Mouse (Mus musculus): ENCODE data around the gene Hp. TPM values are rescaled to one million over a fixed set of nuclear protein-coding genes. Genes with fewer than 3 reads are reported as not detected.

The Hp gene
- polyA plus RNA-seq (2014; fragmentation: Nextera tagmentation; extraction: Ambion mirVana) = 0.54 and 0.74 TPM in 2 replicates

GRCm38 (mm10) chr8:109578900-109579301, at the start of gene Hp:
Gene Hp, minus strand, starts transcription at chr8:109579172.
- H3K4me2 ChIP-seq = no peak within 1 kb of the TSS
- no peak within 1 kb of the TSS for H3K4me3 ChIP-seq (ENCODE audit: low read depth, low read length)
- H3K9me3 ChIP-seq (replicated peaks; ENCODE audit: control insufficient read depth, low read length) = peaks cover 1% of the 10 kb centered on the region; the same call in 1 of the 2 replicates
- 67% methylated on average over 8 of the region's 8 CpGs for WGBS (ENCODE audit: insufficient replicate concordance)
- H3K27me3 ChIP-seq (ENCODE audit: control insufficient read depth, insufficient read depth, low read length) = 0 out of 2 replicates have a peak, but pooled peaks cover 3% of the 10 kb centered on the region
- no peaks in the 10 kb centered on the region for H3K36me3 ChIP-seq (ENCODE audit: control insufficient read depth, insufficient read depth, low read length)
- no peak within 1 kb of the TSS for H3K9ac ChIP-seq (ENCODE audit: low read depth, low read length)
- no peak for ATAC-seq (replicated peaks; ENCODE audit: insufficient number of reproducible peaks, low FRiP score, low TSS enrichment)
- no peak within 1 kb of the TSS for H3K27ac ChIP-seq (ENCODE audit: low read depth, low read length)
- no peaks in the 10 kb centered on the region for H3K4me1 ChIP-seq (ENCODE audit: control insufficient read depth, insufficient read depth, low read length)

GRCm38 (mm10) chr8:109628638-109629037, 49.7 kb upstream of the Hp start:
- H3K4me2 ChIP-seq = no peak overlapping the region
- no peaks in the 10 kb centered on the region for H3K9me3 ChIP-seq (replicated peaks; ENCODE audit: control insufficient read depth, low read length)
- ATAC-seq (replicated peaks; ENCODE audit: insufficient number of reproducible peaks, low FRiP score, low TSS enrichment) = no peak
- H3K4me3 ChIP-seq (ENCODE audit: low read depth, low read length) = no peak overlapping the region
- H3K36me3 ChIP-seq (ENCODE audit: control insufficient read depth, insufficient read depth, low read length) = no peaks in the 10 kb centered on the region
- H3K4me1 ChIP-seq (ENCODE audit: control insufficient read depth, insufficient read depth, low read length) = no peaks in the 10 kb centered on the region
- no peak overlapping the region for H3K27ac ChIP-seq (ENCODE audit: low read depth, low read length)
- no peaks in the 10 kb centered on the region for H3K27me3 ChIP-seq (ENCODE audit: control insufficient read depth, insufficient read depth, low read length)
- WGBS (ENCODE audit: insufficient replicate concordance) = 68% methylated on average over 6 of the region's 6 CpGs
- no peak overlapping the region for H3K9ac ChIP-seq (ENCODE audit: low read depth, low read length)

DNA sequence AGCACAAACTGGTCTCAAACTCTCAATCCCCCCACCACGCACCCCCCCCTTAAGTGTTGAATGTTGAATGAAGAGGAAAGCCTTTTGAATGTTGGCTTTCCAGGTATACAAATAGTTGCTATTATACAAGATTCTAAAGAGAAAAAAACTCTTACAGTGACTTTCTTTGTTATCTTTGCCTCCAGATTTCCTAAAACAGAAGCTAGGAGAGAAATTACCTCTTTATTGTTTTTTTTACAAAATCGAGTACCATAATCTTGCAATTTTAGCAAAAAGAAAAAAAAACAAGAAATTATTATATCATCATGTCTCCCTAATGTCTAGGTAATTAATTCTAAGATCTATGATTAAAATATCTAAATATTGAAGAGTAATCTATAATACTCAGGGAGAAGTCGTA, 36.6 kb upstream of the Hp start:
- ATAC-seq (replicated peaks; ENCODE audit: insufficient number of reproducible peaks, low FRiP score, low TSS enrichment) = no peak
- H3K4me1 ChIP-seq (ENCODE audit: control insufficient read depth, insufficient read depth, low read length) = no peaks in the 10 kb centered on the region
- no peak overlapping the region for H3K4me2 ChIP-seq
- no peaks in the 10 kb centered on the region for H3K36me3 ChIP-seq (ENCODE audit: control insufficient read depth, insufficient read depth, low read length)
- no peak overlapping the region for H3K27ac ChIP-seq (ENCODE audit: low read depth, low read length)
- no peaks in the 10 kb centered on the region for H3K27me3 ChIP-seq (ENCODE audit: control insufficient read depth, insufficient read depth, low read length)
- H3K4me3 ChIP-seq (ENCODE audit: low read depth, low read length) = no peak overlapping the region
- H3K9me3 ChIP-seq (replicated peaks; ENCODE audit: control insufficient read depth, low read length) = no peaks in the 10 kb centered on the region
- 70% methylated on average over 3 of the region's 3 CpGs for WGBS (ENCODE audit: insufficient replicate concordance)
- H3K9ac ChIP-seq (ENCODE audit: low read depth, low read length) = no peak overlapping the region

DNA sequence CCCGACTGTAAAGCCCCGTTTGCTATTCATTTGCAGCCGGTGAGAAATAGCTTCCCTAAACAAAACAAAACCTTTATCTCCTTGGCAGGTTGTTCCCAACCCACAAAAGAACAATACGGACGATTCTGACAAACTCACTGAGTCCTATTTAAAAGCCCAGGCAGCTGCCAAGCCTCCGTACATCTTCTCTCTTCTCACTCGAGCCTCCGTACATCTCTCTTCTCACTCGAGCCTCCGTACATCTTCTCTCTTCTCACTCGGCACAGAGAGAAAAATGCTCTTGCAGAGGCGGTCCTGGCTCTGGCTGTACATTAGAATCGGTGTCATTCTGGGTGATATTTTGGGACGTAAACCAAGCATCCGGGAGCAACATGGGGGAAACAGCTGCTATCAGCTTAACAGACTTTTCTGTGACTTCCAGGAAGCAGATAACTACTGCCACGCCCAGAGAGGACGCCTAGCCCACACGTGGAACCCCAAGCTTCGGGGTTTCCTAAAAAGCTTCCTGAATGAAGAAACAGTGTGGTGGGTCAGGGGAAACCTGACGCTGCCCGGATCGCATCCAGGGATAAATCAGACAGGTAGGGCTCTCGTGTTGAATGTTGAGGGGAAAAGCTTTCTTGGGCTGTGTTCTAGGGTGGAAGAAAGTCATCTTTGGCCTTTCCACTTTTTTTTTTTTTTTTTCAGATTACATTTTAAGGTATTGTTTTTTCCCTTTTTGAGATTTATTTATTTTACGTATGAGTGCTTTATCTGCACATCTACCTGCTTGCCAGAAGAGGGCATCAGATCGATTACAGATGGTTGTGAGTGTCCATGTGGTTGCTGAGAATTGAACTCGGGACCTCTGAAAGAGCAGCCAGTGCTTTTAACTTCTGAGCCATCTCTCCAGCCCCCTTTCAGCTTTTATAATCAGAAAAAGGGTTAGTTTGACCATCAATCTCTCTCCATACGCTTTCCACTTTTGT, 35.6 kb upstream of the Hp start, which contains the start of gene Pkd1l3:
Pkd1l3 (plus strand) TSS at position 275 of the 968 bp plus-strand sequence.
- H3K9ac ChIP-seq (ENCODE audit: low read depth, low read length) = no peak within 1 kb of the TSS
- ATAC-seq (replicated peaks; ENCODE audit: insufficient number of reproducible peaks, low FRiP score, low TSS enrichment) = no peak
- no peaks in the 10 kb centered on the region for H3K27me3 ChIP-seq (ENCODE audit: control insufficient read depth, insufficient read depth, low read length)
- H3K36me3 ChIP-seq (ENCODE audit: control insufficient read depth, insufficient read depth, low read length) = no peaks in the 10 kb centered on the region
- H3K4me1 ChIP-seq (ENCODE audit: control insufficient read depth, insufficient read depth, low read length) = no peaks in the 10 kb centered on the region
- H3K9me3 ChIP-seq (replicated peaks; ENCODE audit: control insufficient read depth, low read length) = no peaks in the 10 kb centered on the region
- H3K4me2 ChIP-seq = peak within 1 kb of the TSS; percentile 34
- 43% methylated on average over 27 of the region's 27 CpGs for WGBS (ENCODE audit: insufficient replicate concordance)
- peak within 1 kb of the TSS; percentile 2; the same call in 1 of the 2 replicates for H3K4me3 ChIP-seq (ENCODE audit: low read depth, low read length)
- no peak within 1 kb of the TSS for H3K27ac ChIP-seq (ENCODE audit: low read depth, low read length)

DNA sequence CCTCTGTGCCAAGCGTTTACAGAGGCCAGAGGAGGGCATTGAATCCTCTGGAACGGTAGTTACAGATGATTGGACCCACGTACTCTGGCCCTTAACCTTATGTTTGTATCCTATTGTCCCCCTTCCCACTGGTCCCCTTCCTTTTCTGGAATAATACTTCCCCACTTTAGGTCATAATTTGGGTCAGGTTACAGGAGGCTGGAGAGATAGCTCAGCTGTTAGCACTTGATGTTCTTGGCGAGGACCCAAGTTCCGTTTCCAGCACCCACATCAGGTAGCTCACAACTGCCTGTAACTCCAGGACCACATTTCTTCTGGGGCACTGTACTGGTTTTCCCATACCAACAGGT, 30.2 kb upstream of the Hp start:
- Histone ChIP-seq H3K4me2 (peak overlapping the region; percentile 88), H3K4me3 (ENCODE audit: low read depth, low read length) (peak overlapping the region; percentile 70), H3K27ac (ENCODE audit: low read depth, low read length) (peak overlapping the region; percentile 92), H3K36me3 (ENCODE audit: control insufficient read depth, insufficient read depth, low read length) (no peaks in the 10 kb centered on the region), H3K4me1 (ENCODE audit: control insufficient read depth, insufficient read depth, low read length) (peaks cover 8% of the 10 kb centered on the region), H3K9ac (ENCODE audit: low read depth, low read length) (peak overlapping the region; percentile 67; the same call in 1 of the 2 replicates), H3K27me3 (ENCODE audit: control insufficient read depth, insufficient read depth, low read length) (no peaks in the 10 kb centered on the region), H3K9me3 (replicated peaks; ENCODE audit: control insufficient read depth, low read length) (no peaks in the 10 kb centered on the region)
- 15% methylated on average over 5 of the region's 5 CpGs for WGBS (ENCODE audit: insufficient replicate concordance)
- no peak for ATAC-seq (replicated peaks; ENCODE audit: insufficient number of reproducible peaks, low FRiP score, low TSS enrichment)

- Histone ChIP-seq H3K27me3 (ENCODE audit: control insufficient read depth, insufficient read depth, low read length) (no peaks in the 10 kb centered on the region), H3K4me2 (peak within 1 kb of the TSS; percentile 88), H3K9ac (ENCODE audit: low read depth, low read length) (peak within 1 kb of the TSS; percentile 67), H3K27ac (ENCODE audit: low read depth, low read length) (peak within 1 kb of the TSS; percentile 92), H3K36me3 (ENCODE audit: control insufficient read depth, insufficient read depth, low read length) (no peaks in the 10 kb centered on the region), H3K9me3 (replicated peaks; ENCODE audit: control insufficient read depth, low read length) (no peaks in the 10 kb centered on the region), H3K4me1 (ENCODE audit: control insufficient read depth, insufficient read depth, low read length) (peaks cover 8% of the 10 kb centered on the region), H3K4me3 (ENCODE audit: low read depth, low read length) (peak within 1 kb of the TSS; percentile 70)
- under 1% methylated on average over 42 of the region's 42 CpGs for WGBS (ENCODE audit: insufficient replicate concordance)
- ATAC-seq (replicated peaks; ENCODE audit: insufficient number of reproducible peaks, low FRiP score, low TSS enrichment) = peak; percentile 98
Measured at GRCm38 (mm10) chr8:109608271-109609152, 29.5 kb upstream of the Hp start, which contains the start of gene Dhodh. Gene Dhodh, minus strand, starts transcription at chr8:109608673.

DNA sequence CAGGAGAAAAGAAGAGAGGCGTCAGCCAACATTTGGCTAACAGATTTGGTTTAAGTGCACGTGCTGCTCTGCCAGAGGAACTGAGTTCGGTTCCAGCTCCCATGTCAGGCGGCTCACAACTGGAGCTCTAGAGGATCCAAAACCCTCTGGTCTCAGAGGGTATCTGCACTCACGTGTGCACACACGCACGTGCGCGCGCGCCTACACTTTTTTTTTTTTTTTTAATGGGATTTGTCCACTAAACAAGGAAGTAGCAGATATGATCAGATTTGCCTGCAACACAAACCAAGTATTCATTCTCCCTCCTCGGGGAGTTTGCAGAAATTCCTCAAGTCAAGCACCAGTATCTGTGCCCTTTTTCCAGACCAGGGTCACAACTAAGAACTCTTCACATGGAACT, 28.7 kb upstream of the Hp start:
- H3K9me3 ChIP-seq (replicated peaks; ENCODE audit: control insufficient read depth, low read length) = no peaks in the 10 kb centered on the region
- H3K9ac ChIP-seq (ENCODE audit: low read depth, low read length) = peak overlapping the region; percentile 67
- no peaks in the 10 kb centered on the region for H3K27me3 ChIP-seq (ENCODE audit: control insufficient read depth, insufficient read depth, low read length)
- H3K4me1 ChIP-seq (ENCODE audit: control insufficient read depth, insufficient read depth, low read length) = peaks cover 8% of the 10 kb centered on the region
- H3K27ac ChIP-seq (ENCODE audit: low read depth, low read length) = no peak overlapping the region; the same call in 1 of the 2 replicates
- 8% methylated on average over 12 of the region's 12 CpGs for WGBS (ENCODE audit: insufficient replicate concordance)
- no peak for ATAC-seq (replicated peaks; ENCODE audit: insufficient number of reproducible peaks, low FRiP score, low TSS enrichment)
- H3K4me2 ChIP-seq = peak overlapping the region; percentile 88
- peak overlapping the region; percentile 70 for H3K4me3 ChIP-seq (ENCODE audit: low read depth, low read length)
- H3K36me3 ChIP-seq (ENCODE audit: control insufficient read depth, insufficient read depth, low read length) = no peaks in the 10 kb centered on the region

GRCm38 (mm10) chr8:109606725-109607124, 27.8 kb upstream of the Hp start:
- H3K27ac ChIP-seq (ENCODE audit: low read depth, low read length) = no peak overlapping the region
- H3K4me2 ChIP-seq = no peak overlapping the region
- WGBS (ENCODE audit: insufficient replicate concordance) = 84% methylated on average over 2 of the region's 2 CpGs
- H3K27me3 ChIP-seq (ENCODE audit: control insufficient read depth, insufficient read depth, low read length) = no peaks in the 10 kb centered on the region
- no peak overlapping the region for H3K9ac ChIP-seq (ENCODE audit: low read depth, low read length)
- no peak overlapping the region for H3K4me3 ChIP-seq (ENCODE audit: low read depth, low read length)
- H3K4me1 ChIP-seq (ENCODE audit: control insufficient read depth, insufficient read depth, low read length) = peaks cover 8% of the 10 kb centered on the region
- no peak for ATAC-seq (replicated peaks; ENCODE audit: insufficient number of reproducible peaks, low FRiP score, low TSS enrichment)
- 0 out of 2 replicates have a peak, but pooled peaks cover 2% of the 10 kb centered on the region for H3K36me3 ChIP-seq (ENCODE audit: control insufficient read depth, insufficient read depth, low read length)
- no peaks in the 10 kb centered on the region for H3K9me3 ChIP-seq (replicated peaks; ENCODE audit: control insufficient read depth, low read length)

All from heart, embryonic 11.5 days (tissue).